Comparison of ENCODE assay signal across 10 mouse cellular contexts in genomic region chr11:109348408-109348807, GRCm38 (mm10). TPM values are rescaled to one million over a fixed set of nuclear protein-coding genes. Genes with fewer than 3 reads are reported as not detected.
A peak's percentile ranks its signal among the peaks of the same experiment; 100 is the strongest.
DNase-seq lines count a peak whose midpoint lies in the region; ATAC-seq lines count a peak whose summit lies in the region.
"Had no signal": no experiment of that assay in that cellular context is flagged by ENCODE, and none has a peak within 500 bp of the region (broad histone marks: within the 10 kb centered on the region; RNA-seq: fewer than 3 reads in every experiment).

No protein-coding gene starts in this region.

- no peaks in the 10 kb centered on the region for H3K9me3 ChIP-seq in heart, embryonic 15.5 days (replicated peaks)
- H3K9me3 ChIP-seq in liver, embryonic 13.5 days (replicated peaks), result no peaks in the 10 kb centered on the region
- no peaks in the 10 kb centered on the region for H3K9me3 ChIP-seq in megakaryocyte, embryonic 14.5 days
- H3K9me3 ChIP-seq in forebrain, embryonic 16.5 days (ENCODE audit: control insufficient read depth, low read length), result no peaks in the 10 kb centered on the region
- no peaks in the 10 kb centered on the region for H3K9me3 ChIP-seq in midbrain, embryonic 16.5 days (replicated peaks; ENCODE audit: control insufficient read depth, low read length, poor library complexity, severe bottlenecking)
- H3K9me3 ChIP-seq: limb, embryonic 15.5 days had no signal

- no peak overlapping the region for H3K9ac ChIP-seq in heart, embryonic 15.5 days
- H3K9ac ChIP-seq in liver, embryonic 13.5 days, result no peak overlapping the region
- H3K9ac ChIP-seq in forebrain, embryonic 16.5 days (replicated peaks; ENCODE audit: low read depth, low read length), result no peak overlapping the region
- no peak overlapping the region for H3K9ac ChIP-seq in midbrain, embryonic 16.5 days (ENCODE audit: low read depth, low read length)
- H3K9ac ChIP-seq: limb, embryonic 15.5 days had no signal

- ATAC-seq in heart, embryonic 15.5 days (replicated peaks; ENCODE audit: insufficient number of reproducible peaks, insufficient read depth, low FRiP score, low read depth), result no peak
- peak; percentile 26 to 30; a peak in 3 of 4 replicates for ATAC-seq in hematopoietic stem cell, adult 5-6 weeks (replicated peaks in 1 of 2; ENCODE audit: insufficient read depth in 1 of 2, low FRiP score in 2 of 2, low TSS enrichment in 1 of 2, low read depth in 1 of 2, poor library complexity in 2 of 2, severe bottlenecking in 2 of 2)
- ATAC-seq in liver, embryonic 13.5 days (ENCODE audit: low read depth), result no peak
- ATAC-seq in forebrain, embryonic 16.5 days, result no peak
- no peak for ATAC-seq in midbrain, embryonic 16.5 days

- no peak overlapping the region for H3K4me3 ChIP-seq in heart, embryonic 15.5 days
- no peak overlapping the region for H3K4me3 ChIP-seq in liver, embryonic 13.5 days (replicated peaks)
- H3K4me3 ChIP-seq in megakaryocyte, embryonic 14.5 days (replicated peaks), result peak overlapping the region; percentile 86
- H3K4me3 ChIP-seq in forebrain, embryonic 16.5 days (replicated peaks; ENCODE audit: low read length), result no peak overlapping the region
- no peak overlapping the region for H3K4me3 ChIP-seq in midbrain, embryonic 16.5 days (ENCODE audit: low read depth, low read length)
- H3K4me3 ChIP-seq: limb, embryonic 15.5 days had no signal

- H3K27me3 ChIP-seq in heart, embryonic 15.5 days, result no peaks in the 10 kb centered on the region
- H3K27me3 ChIP-seq in liver, embryonic 13.5 days, result no peaks in the 10 kb centered on the region
- H3K27me3 ChIP-seq in megakaryocyte, embryonic 14.5 days (replicated peaks), result no peaks in the 10 kb centered on the region
- H3K27me3 ChIP-seq in forebrain, embryonic 16.5 days (replicated peaks; ENCODE audit: control insufficient read depth, insufficient read depth, low read length), result no peaks in the 10 kb centered on the region
- no peaks in the 10 kb centered on the region for H3K27me3 ChIP-seq in midbrain, embryonic 16.5 days (ENCODE audit: control insufficient read depth, insufficient read depth, low read depth, low read length)
- H3K27me3 ChIP-seq: limb, embryonic 15.5 days had no signal

- peaks cover 43% of the 10 kb centered on the region for H3K4me1 ChIP-seq in heart, embryonic 15.5 days (replicated peaks)
- peaks cover 39% of the 10 kb centered on the region for H3K4me1 ChIP-seq in liver, embryonic 13.5 days (replicated peaks)
- H3K4me1 ChIP-seq in megakaryocyte, embryonic 14.5 days, result peaks cover 91% of the 10 kb centered on the region
- H3K4me1 ChIP-seq in forebrain, embryonic 16.5 days (replicated peaks; ENCODE audit: control insufficient read depth, insufficient read depth, low read length), result peaks cover 9% of the 10 kb centered on the region
- no peaks in the 10 kb centered on the region for H3K4me1 ChIP-seq in midbrain, embryonic 16.5 days (ENCODE audit: control insufficient read depth, insufficient read depth, low read length)

- H3K36me3 ChIP-seq in heart, embryonic 15.5 days, result no peaks in the 10 kb centered on the region
- H3K36me3 ChIP-seq in liver, embryonic 13.5 days, result no peaks in the 10 kb centered on the region
- no peaks in the 10 kb centered on the region for H3K36me3 ChIP-seq in megakaryocyte, embryonic 14.5 days (replicated peaks; ENCODE audit: low read length)
- no peaks in the 10 kb centered on the region for H3K36me3 ChIP-seq in forebrain, embryonic 16.5 days (ENCODE audit: control insufficient read depth, insufficient read depth)
- H3K36me3 ChIP-seq in midbrain, embryonic 16.5 days (ENCODE audit: control insufficient read depth, insufficient read depth, low read length), result no peaks in the 10 kb centered on the region
- H3K36me3 ChIP-seq: limb, embryonic 15.5 days had no signal

- H3K4me2 ChIP-seq in heart, embryonic 15.5 days, result no peak overlapping the region; the same call in 1 of the 2 replicates
- H3K4me2 ChIP-seq in liver, embryonic 13.5 days, result no peak overlapping the region
- no peak overlapping the region for H3K4me2 ChIP-seq in forebrain, embryonic 16.5 days (ENCODE audit: low read length)
- H3K4me2 ChIP-seq in midbrain, embryonic 16.5 days (ENCODE audit: low read length), result no peak overlapping the region

- peak overlapping the region; percentile 77; the same call in 1 of the 2 replicates for H3K27ac ChIP-seq in heart, embryonic 15.5 days
- 0 out of 2 replicates have a peak overlapping the region, but pooled peaks have one; percentile 29 for H3K27ac ChIP-seq in liver, embryonic 13.5 days
- H3K27ac ChIP-seq in forebrain, embryonic 16.5 days (ENCODE audit: low read length), result no peak overlapping the region
- H3K27ac ChIP-seq in midbrain, embryonic 16.5 days (ENCODE audit: low read length), result no peak overlapping the region

- WGBS in heart, embryonic 15.5 days, result 62% methylated on average over 12 of the region's 12 CpGs
- 32% methylated on average over 12 of the region's 12 CpGs for WGBS in liver, embryonic 13.5 days (ENCODE audit: insufficient replicate concordance)
- 74% methylated on average over 12 of the region's 12 CpGs for WGBS in forebrain, embryonic 16.5 days
- WGBS in midbrain, embryonic 16.5 days, result 82% methylated on average over 12 of the region's 12 CpGs

- no peak for DNase-seq in heart, adult 9 months (ENCODE audit: low spot score in 2 of 2)
- DNase-seq in liver, embryonic 13.5 days, result no peak
- DNase-seq in left cerebral cortex, adult 11 months (ENCODE audit: low spot score), result no peak
- DNase-seq: heart, postnatal 14 days had no signal

RNA-seq across cellular contexts. Expression of gene Gna13, which starts 14.2 kb away (rescaled TPM):
- 19.3 and 19.9 TPM in 2 replicates for polyA plus RNA-seq in heart, embryonic 15.5 days (2015; fragmentation: Nextera tagmentation; extraction: Ambion mirVana)
- 62.2 and 64.9 TPM in 2 replicates for total RNA-seq in hematopoietic stem cell, adult 5-6 weeks (2017)
- polyA plus RNA-seq in liver, embryonic 13.5 days (2015; fragmentation: Nextera tagmentation; extraction: Ambion mirVana), result 14.3 and 15.9 TPM in 2 replicates
- polyA plus RNA-seq in megakaryocyte, embryonic 14.5 days (2012; ENCODE audit: insufficient read depth, low replicate concordance), result 42.6 and 60.8 TPM in 2 replicates
- 16.1 and 17.1 TPM in 2 replicates for polyA plus RNA-seq in forebrain, embryonic 16.5 days (2015; fragmentation: Nextera tagmentation; extraction: Ambion mirVana)
- polyA plus RNA-seq in midbrain, embryonic 16.5 days (2015; fragmentation: Nextera tagmentation; extraction: Ambion mirVana), result 17.6 and 20.5 TPM in 2 replicates

RNA-seq across cellular contexts. Expression of gene Rgs9, which starts 50.5 kb away (rescaled TPM):
- polyA plus RNA-seq in heart, embryonic 15.5 days (2015; fragmentation: Nextera tagmentation; extraction: Ambion mirVana), result 0.59 and 1.3 TPM in 2 replicates
- total RNA-seq in hematopoietic stem cell, adult 5-6 weeks (2017), result 2.3 and 2.4 TPM in 2 replicates
- polyA plus RNA-seq in liver, embryonic 13.5 days (2015; fragmentation: Nextera tagmentation; extraction: Ambion mirVana), result 0.07 and 0.09 TPM in 2 replicates
- 1.7 and 3.2 TPM in 2 replicates for polyA plus RNA-seq in megakaryocyte, embryonic 14.5 days (2012; ENCODE audit: insufficient read depth, low replicate concordance)
- polyA plus RNA-seq in forebrain, embryonic 16.5 days (2015; fragmentation: Nextera tagmentation; extraction: Ambion mirVana), result 8.0 and 9.7 TPM in 2 replicates
- 17.5 and 18.8 TPM in 2 replicates for polyA plus RNA-seq in midbrain, embryonic 16.5 days (2015; fragmentation: Nextera tagmentation; extraction: Ambion mirVana)

Comparison
In these comparisons a context has a peak if more than half of its experiments do, and no peak if none do; other contexts are left out.
1. ATAC-seq: peak in hematopoietic stem cell, adult 5-6 weeks (2 of 2); none in heart, embryonic 15.5 days (single experiment), liver, embryonic 13.5 days (single experiment), forebrain, embryonic 16.5 days (single experiment) and midbrain, embryonic 16.5 days (single experiment).
2. H3K27ac ChIP-seq: peak in heart, embryonic 15.5 days (single experiment) and liver, embryonic 13.5 days (single experiment); none in forebrain, embryonic 16.5 days (single experiment) and midbrain, embryonic 16.5 days (single experiment).